Mouse (Mus musculus) hindbrain, embryonic 10.5 days (tissue): ENCODE data around the gene Slc25a15. TPM values are rescaled to one million over a fixed set of nuclear protein-coding genes. Genes with fewer than 3 reads are reported as not detected.

Source experiments
- DNase-seq: peaks from one replicate; pipeline ENCODE4 v3.0.0-alpha.2; 2017; ENCODE audit warnings: low spot score
- H3K27ac ChIP-seq: fragments of 300-500 bp; sonication (generic); 2 replicates; pipeline ENCODE4 v1.5.1; 2016; ENCODE audit warnings: mild to moderate bottlenecking, moderate library complexity
- H3K27me3 ChIP-seq: fragments of 300-500 bp; sonication (generic); 2 replicates; pipeline ENCODE4 v1.6.1; 2016; ENCODE audit warnings: mild to moderate bottlenecking; ENCODE audit not compliant: poor library complexity, insufficient read depth, severe bottlenecking
- H3K36me3 ChIP-seq: fragments of 300-500 bp; sonication (generic); 2 replicates; pipeline ENCODE4 v1.6.1; 2016; ENCODE audit warnings: mild to moderate bottlenecking, moderate library complexity
- H3K4me1 ChIP-seq: fragments of 300-500 bp; sonication (generic); replicated peaks from 2 replicates; pipeline ENCODE4 v1.6.1; 2016; ENCODE audit warnings: mild to moderate bottlenecking
- H3K4me3 ChIP-seq: fragments of 300-500 bp; sonication (generic); 2 replicates; pipeline ENCODE4 v1.5.1; 2016; ENCODE audit warnings: mild to moderate bottlenecking, moderate library complexity
- H3K9me3 ChIP-seq: fragments of 300-500 bp; sonication (generic); 2 replicates; pipeline ENCODE4 v1.6.1; 2016; ENCODE audit warnings: mild to moderate bottlenecking, moderate library complexity
- WGBS: fragments of 180-500 bp; shearing (Covaris S2); methylation state at CpG from one replicate; pipeline ENCODE4 v1.1.7; 2016; 5-methylcytosine and 5-hydroxymethylcytosine counted together
- polyA plus RNA-seq: library from polyadenylated mRNA; unstranded; fragments of >200 nt; fragmentation: Nextera tagmentation; extraction: Ambion mirVana; gene quantifications from 2 replicates; pipeline ENCODE4 v1.2.1, GENCODE M21; 2016

Gene Slc25a15
- 14.6 and 17.0 TPM in 2 replicates for polyA plus RNA-seq

- WGBS = under 1% methylated on average over 76 of the region's 77 CpGs
- peak within 1 kb of the TSS; percentile 77 for H3K4me3 ChIP-seq
- peaks cover 3% of the 10 kb centered on the region for H3K27me3 ChIP-seq
- peak within 1 kb of the TSS; percentile 90 for H3K27ac ChIP-seq
- H3K4me1 ChIP-seq = peaks cover 14% of the 10 kb centered on the region
- H3K9me3 ChIP-seq = no peaks in the 10 kb centered on the region
- no peaks in the 10 kb centered on the region for H3K36me3 ChIP-seq
- peak; percentile 93 for DNase-seq
Observed at GRCm38 (mm10) chr8:22398142-22398951, at the start of gene Slc25a15. Gene Slc25a15 (minus strand): TSS chr8:22398597.

GRCm38 (mm10) chr8:22411971-22412370 lies 13.6 kb upstream of the Slc25a15 start:
- H3K4me3 ChIP-seq = peak overlapping the region; percentile 85
- peak overlapping the region; percentile 89 for H3K27ac ChIP-seq
- no peaks in the 10 kb centered on the region for H3K27me3 ChIP-seq
- peaks cover 23% of the 10 kb centered on the region for H3K36me3 ChIP-seq
- WGBS = 30% methylated on average over 8 of the region's 8 CpGs
- DNase-seq = no peak
- H3K4me1 ChIP-seq = peaks cover 13% of the 10 kb centered on the region
- H3K9me3 ChIP-seq = no peaks in the 10 kb centered on the region

GRCm38 (mm10) chr8:22411282-22411702 lies 12.9 kb upstream of the Slc25a15 start, which contains the start of gene Mrps31:
Gene Mrps31 (plus strand): TSS chr8:22411361.
- peak within 1 kb of the TSS; percentile 89 for H3K27ac ChIP-seq

GRCm38 (mm10) chr8:22410688-22411281 lies 12.4 kb upstream of the Slc25a15 start:
- Histone ChIP-seq H3K27ac (peak overlapping the region; percentile 89), H3K9me3 (no peaks in the 10 kb centered on the region), H3K4me3 (peak overlapping the region; percentile 85), H3K36me3 (peaks cover 11% of the 10 kb centered on the region), H3K4me1 (peaks cover 13% of the 10 kb centered on the region), H3K27me3 (no peaks in the 10 kb centered on the region)
- WGBS = 17% methylated on average over 16 of the region's 16 CpGs
- no peak for DNase-seq

More at GRCm38 (mm10) chr8:22411282-22411702, 12.9 kb upstream of the Slc25a15 start, which contains the start of gene Mrps31:
- peak; percentile 81 for DNase-seq
- under 1% methylated on average over 25 of the region's 25 CpGs for WGBS
- peak within 1 kb of the TSS; percentile 85 for H3K4me3 ChIP-seq
- H3K9me3 ChIP-seq = no peaks in the 10 kb centered on the region
- H3K4me1 ChIP-seq = peaks cover 13% of the 10 kb centered on the region
- H3K36me3 ChIP-seq = peaks cover 16% of the 10 kb centered on the region
- no peaks in the 10 kb centered on the region for H3K27me3 ChIP-seq

GRCm38 (mm10) chr8:22405733-22406132 lies 7.3 kb upstream of the Slc25a15 start:
- Histone ChIP-seq H3K4me1 (peaks cover 3% of the 10 kb centered on the region; the same call in 1 of the 2 replicates), H3K9me3 (no peaks in the 10 kb centered on the region), H3K4me3 (no peak overlapping the region), H3K27me3 (no peaks in the 10 kb centered on the region), H3K36me3 (no peaks in the 10 kb centered on the region), H3K27ac (no peak overlapping the region)
- WGBS = 79% methylated on average over 6 of the region's 6 CpGs
- no peak for DNase-seq

GRCm38 (mm10) chr8:22403235-22403634 lies 4.8 kb upstream of the Slc25a15 start:
- H3K27me3 ChIP-seq = no peaks in the 10 kb centered on the region
- H3K4me3 ChIP-seq = no peak overlapping the region
- no peak overlapping the region for H3K27ac ChIP-seq
- 89% methylated on average over 2 of the region's 2 CpGs for WGBS
- no peak for DNase-seq
- no peaks in the 10 kb centered on the region for H3K9me3 ChIP-seq
- H3K36me3 ChIP-seq = no peaks in the 10 kb centered on the region
- peaks cover 7% of the 10 kb centered on the region; the same call in 1 of the 2 replicates for H3K4me1 ChIP-seq

GRCm38 (mm10) chr8:22400593-22400992 lies 2.2 kb upstream of the Slc25a15 start:
- no peak for DNase-seq
- peaks cover 3% of the 10 kb centered on the region for H3K27me3 ChIP-seq
- no peak overlapping the region for H3K4me3 ChIP-seq
- H3K4me1 ChIP-seq = peaks cover 14% of the 10 kb centered on the region
- no peak overlapping the region for H3K27ac ChIP-seq
- no peaks in the 10 kb centered on the region for H3K36me3 ChIP-seq
- 90% methylated on average over 4 of the region's 4 CpGs for WGBS
- H3K9me3 ChIP-seq = no peaks in the 10 kb centered on the region

- Histone ChIP-seq H3K9me3 (no peaks in the 10 kb centered on the region), H3K36me3 (no peaks in the 10 kb centered on the region), H3K27me3 (peaks cover 3% of the 10 kb centered on the region), H3K27ac (peak overlapping the region; percentile 90; the same call in 1 of the 2 replicates), H3K4me3 (peak overlapping the region; percentile 77), H3K4me1 (peaks cover 14% of the 10 kb centered on the region)
- DNase-seq = no peak
- WGBS = 87% methylated on average over 8 of the region's 8 CpGs
Observed at GRCm38 (mm10) chr8:22399285-22399880, 986 bp upstream of the Slc25a15 start.

GRCm38 (mm10) chr8:22397811-22398141 lies 621 bp downstream of the Slc25a15 start:
- WGBS = under 1% methylated on average over 13 of the region's 13 CpGs
- Histone ChIP-seq H3K27me3 (peaks cover 3% of the 10 kb centered on the region), H3K4me1 (peaks cover 14% of the 10 kb centered on the region), H3K27ac (peak overlapping the region; percentile 90), H3K9me3 (no peaks in the 10 kb centered on the region), H3K36me3 (no peaks in the 10 kb centered on the region), H3K4me3 (peak overlapping the region; percentile 77)
- DNase-seq = no peak

GRCm38 (mm10) chr8:22395256-22395655 lies 3.1 kb downstream of the Slc25a15 start:
- H3K9me3 ChIP-seq = no peaks in the 10 kb centered on the region
- 94% methylated on average over 8 of the region's 8 CpGs for WGBS
- H3K36me3 ChIP-seq = peaks cover 9% of the 10 kb centered on the region
- DNase-seq = no peak
- peaks cover 14% of the 10 kb centered on the region for H3K4me1 ChIP-seq
- H3K27me3 ChIP-seq = peaks cover 3% of the 10 kb centered on the region
- no peak overlapping the region for H3K4me3 ChIP-seq
- H3K27ac ChIP-seq = no peak overlapping the region

- Histone ChIP-seq H3K27me3 (peaks cover 3% of the 10 kb centered on the region), H3K27ac (no peak overlapping the region), H3K36me3 (peaks cover 17% of the 10 kb centered on the region), H3K4me1 (peaks cover 14% of the 10 kb centered on the region), H3K4me3 (no peak overlapping the region), H3K9me3 (no peaks in the 10 kb centered on the region)
- WGBS = 77% methylated on average over 4 of the region's 4 CpGs
- no peak for DNase-seq
Observed at GRCm38 (mm10) chr8:22394471-22394870, 3.9 kb downstream of the Slc25a15 start.

GRCm38 (mm10) chr8:22390766-22391463 lies 7.5 kb downstream of the Slc25a15 start:
- no peak overlapping the region for H3K4me3 ChIP-seq
- H3K36me3 ChIP-seq = peaks cover 47% of the 10 kb centered on the region
- H3K9me3 ChIP-seq = no peaks in the 10 kb centered on the region
- H3K27me3 ChIP-seq = no peaks in the 10 kb centered on the region
- no peaks in the 10 kb centered on the region for H3K4me1 ChIP-seq
- WGBS = 90% methylated on average over 8 of the region's 8 CpGs
- H3K27ac ChIP-seq = no peak overlapping the region
- no peak for DNase-seq
